Mouse (Mus musculus): ENCODE results near the gene Zfp467. TPM values are rescaled to one million over a fixed set of nuclear protein-coding genes. Genes with fewer than 3 reads are reported as not detected.

Zfp467 gene
- polyA plus RNA-seq, 1 experiment from 2014 or later, result 24.4 TPM

Small RNAs within 50 kb of the gene (microRNA-seq; reads per million reads assigned to microRNA genes)
- not detected for gene Gm24325

Other genes starting within 250 kb of the Zfp467 start
- 16.2 and 16.8 TPM in 2 replicates for gene Krba1, start 50.2 kb downstream of the Zfp467 start, polyA plus RNA-seq (2015; fragmentation: Nextera tagmentation; extraction: Ambion mirVana)
- gene Sspo, start 2.4 kb upstream of the Zfp467 start, polyA plus RNA-seq (2015; fragmentation: Nextera tagmentation; extraction: Ambion mirVana), result 0.14 and 0.89 TPM in 2 replicates
- 23.3 and 25.7 TPM in 2 replicates for gene Atp6v0e2, start 91.8 kb upstream of the Zfp467 start, polyA plus RNA-seq (2015; fragmentation: Nextera tagmentation; extraction: Ambion mirVana)
- 7.5 and 9.6 TPM in 2 replicates for gene Lrrc61, start 109.0 kb upstream of the Zfp467 start, polyA plus RNA-seq (2015; fragmentation: Nextera tagmentation; extraction: Ambion mirVana)
- 122 and 128 TPM in 2 replicates for gene Rarres2, start 127.0 kb upstream of the Zfp467 start, polyA plus RNA-seq (2015; fragmentation: Nextera tagmentation; extraction: Ambion mirVana)
- gene Gm45021, start 143.8 kb upstream of the Zfp467 start, polyA plus RNA-seq (2015; fragmentation: Nextera tagmentation; extraction: Ambion mirVana), result not detected in 2 replicates
- gene Repin1, start 148.1 kb upstream of the Zfp467 start, polyA plus RNA-seq (2015; fragmentation: Nextera tagmentation; extraction: Ambion mirVana), result 25.7 and 28.0 TPM in 2 replicates
- gene Gm44965, start 148.1 kb upstream of the Zfp467 start, polyA plus RNA-seq (2015; fragmentation: Nextera tagmentation; extraction: Ambion mirVana), result 0.70 and 1.8 TPM in 2 replicates
- gene Zfp775, start 156.2 kb upstream of the Zfp467 start, polyA plus RNA-seq (2015; fragmentation: Nextera tagmentation; extraction: Ambion mirVana), result 5.2 and 5.9 TPM in 2 replicates
- gene AI854703, start 180.9 kb upstream of the Zfp467 start, polyA plus RNA-seq (2015; fragmentation: Nextera tagmentation; extraction: Ambion mirVana), result 1.1 and 1.3 TPM in 2 replicates
- gene Gimap8, start 201.4 kb upstream of the Zfp467 start, polyA plus RNA-seq (2015; fragmentation: Nextera tagmentation; extraction: Ambion mirVana), result 1.6 and 1.8 TPM in 2 replicates
- gene Gimap9, start 230.3 kb upstream of the Zfp467 start, polyA plus RNA-seq (2015; fragmentation: Nextera tagmentation; extraction: Ambion mirVana), result 8.9 and 9.8 TPM in 2 replicates
- gene Gimap4, start 238.7 kb upstream of the Zfp467 start, polyA plus RNA-seq (2015; fragmentation: Nextera tagmentation; extraction: Ambion mirVana), result 19.3 and 22.2 TPM in 2 replicates

Measured in stomach, embryonic 16.5 days (tissue).